Mouse (Mus musculus): ENCODE data around the gene Gm1527.
"Not testable (repeated sequence)": the region's sequence is repeated elsewhere in the genome, so short reads cannot be mapped to it uniquely, and the experiment has no call there.

Gene Gm1527

DNA sequence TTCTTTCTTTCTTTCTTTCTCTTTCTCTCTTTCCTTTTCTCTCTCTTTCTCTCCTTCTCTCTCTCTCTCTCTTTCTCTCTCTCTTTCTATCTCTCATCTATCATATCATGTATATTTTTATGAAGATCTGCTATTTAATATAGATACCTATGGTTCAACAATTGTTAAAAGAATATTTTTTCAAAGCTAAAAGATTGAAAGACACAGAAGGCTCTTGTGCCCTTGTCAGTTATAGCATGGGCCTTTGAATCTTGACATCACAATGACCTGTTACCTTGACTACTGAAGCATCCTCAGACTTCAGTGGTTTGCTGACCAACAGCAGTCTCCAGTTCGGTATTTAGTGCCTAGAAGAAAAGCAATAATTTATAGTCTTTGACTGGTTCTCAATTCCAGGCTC, at the start of gene Gm1527:
Gene Gm1527, plus strand, starts transcription at position 301 of the 400 bp plus-strand sequence.
- DNase-seq (ENCODE audit: low spot score in 2 of 2), result no peak

DNA sequence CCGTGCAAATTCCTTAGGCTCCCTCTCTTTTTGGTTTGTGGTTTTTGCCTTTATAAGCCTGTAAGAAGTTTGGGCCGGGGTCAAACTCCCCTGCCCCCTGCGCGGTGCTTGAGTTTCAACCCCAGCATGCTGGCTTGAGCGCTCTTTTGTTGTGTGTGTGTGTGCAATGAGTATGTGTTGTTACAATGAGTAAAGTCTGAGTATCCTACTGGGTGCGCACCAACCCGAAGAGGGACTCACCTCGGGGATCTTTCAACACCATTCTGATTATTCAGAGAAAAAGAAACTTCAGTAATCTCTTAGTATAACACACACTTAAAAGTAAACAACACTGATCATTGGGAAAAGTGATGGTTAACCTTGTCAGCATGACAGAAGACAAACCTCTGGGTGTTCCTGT, 49.2 kb upstream of the Gm1527 start:
- DNase-seq (ENCODE audit: low spot score in 2 of 2), result no peak

- DNase-seq (ENCODE audit: low spot score in 2 of 2), result no peak
Measured at GRCm38 (mm10) chr3:28847115-28847514, 45.3 kb upstream of the Gm1527 start.

DNA sequence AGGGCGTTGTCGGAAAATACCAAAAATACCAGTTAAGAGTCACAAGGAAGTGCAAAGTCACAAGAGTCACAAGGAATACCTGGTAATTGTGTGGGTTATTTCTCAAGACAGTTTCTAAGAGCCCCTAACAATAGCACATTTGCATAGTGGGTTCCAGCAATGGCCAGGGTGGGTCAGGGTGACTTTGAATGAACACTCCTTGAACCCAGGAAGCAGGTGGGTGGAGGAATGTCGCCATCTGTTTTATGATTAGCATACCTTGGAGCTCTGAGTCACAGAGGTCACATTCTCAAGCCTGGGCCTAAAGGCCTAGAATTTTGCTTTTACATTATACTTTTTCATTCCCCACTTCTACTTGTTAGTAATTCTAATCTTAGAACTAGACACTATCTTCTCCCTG, 40.2 kb upstream of the Gm1527 start:
- DNase-seq (ENCODE audit: low spot score in 2 of 2), result not testable (repeated sequence)

- DNase-seq (ENCODE audit: low spot score in 2 of 2), result not testable (repeated sequence)
Measured at GRCm38 (mm10) chr3:28859630-28860392, 32.6 kb upstream of the Gm1527 start.

DNA sequence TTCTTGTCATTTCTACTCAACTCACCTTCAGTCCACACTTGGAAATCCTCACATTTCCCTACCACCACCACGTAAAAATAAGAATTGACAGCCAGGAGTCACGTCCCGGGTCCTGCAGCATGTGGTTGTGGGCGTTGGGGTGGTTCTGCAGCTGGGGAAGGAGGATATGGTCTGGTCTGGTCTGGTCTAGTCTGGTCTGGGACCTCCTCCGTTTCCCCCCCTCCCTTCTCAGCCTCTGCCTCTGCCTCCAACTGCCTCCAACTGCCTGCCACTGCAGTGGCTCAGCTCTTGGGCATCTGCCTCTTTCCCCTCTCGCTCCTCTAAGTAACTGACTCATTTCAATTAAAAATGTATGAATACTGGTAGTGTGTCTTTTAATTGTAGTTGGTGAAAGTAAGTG, 4.5 kb downstream of the Gm1527 start:
- DNase-seq (ENCODE audit: low spot score in 2 of 2), result not testable (repeated sequence)

- DNase-seq (ENCODE audit: low spot score in 2 of 2), result no peak
Measured at GRCm38 (mm10) chr3:28965931-28966330, 73.5 kb downstream of the Gm1527 start.

GRCm38 (mm10) chr3:28968851-28969250, 76.4 kb downstream of the Gm1527 start:
- DNase-seq (ENCODE audit: low spot score in 2 of 2), result peak in 1 of 2 experiments; percentile 3
